Mouse (Mus musculus) brain, embryonic 14.5 days (tissue): Measurements from ENCODE around the gene Smo.

ENCODE experiments used
- CTCF ChIP-seq: fragments of 200-500 bp; IDR thresholded peaks from 2 replicates; pipeline ENCODE4 v1.5.1; 2012; ENCODE audit warnings: inconsistent platforms, mild to moderate bottlenecking, moderate library complexity, borderline replicate concordance; ENCODE audit not compliant: insufficient read depth, insufficient read length; ENCODE audit errors: extremely low read depth
- POLR2A ChIP-seq: fragments of 200-500 bp; IDR thresholded peaks from 2 replicates; pipeline ENCODE4 v1.6.1; 2012; ENCODE audit warnings: mild to moderate bottlenecking, inconsistent platforms, borderline replicate concordance; ENCODE audit not compliant: poor library complexity, insufficient read depth, insufficient read length, severe bottlenecking; ENCODE audit errors: extremely low read depth

DNA sequence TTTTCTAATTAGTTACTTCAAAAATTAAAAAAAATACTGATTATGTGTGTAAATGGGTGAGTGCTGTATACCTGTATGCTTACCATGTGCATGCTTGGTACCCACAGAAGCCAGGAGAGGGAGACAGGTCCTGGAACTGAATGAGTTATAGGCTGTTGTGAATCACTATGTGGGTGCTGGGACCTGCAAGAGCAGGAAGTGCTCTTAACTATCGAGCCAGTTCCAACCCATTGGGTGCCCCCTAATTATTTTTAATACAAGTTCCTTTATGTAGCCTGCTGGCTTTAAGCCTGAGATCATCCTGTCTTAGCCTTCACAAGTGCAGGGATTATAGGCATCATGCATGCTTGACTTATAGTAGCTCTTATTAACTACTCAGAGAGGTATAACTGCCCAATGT, 38.9 kb downstream of the Smo start:
- TF ChIP-seq CTCF (no peak), POLR2A (no peak)
